Mouse (Mus musculus): ENCODE data around the gene Vmn2r38.
"Not testable (repeated sequence)": the region's sequence is repeated elsewhere in the genome, so short reads cannot be mapped to it uniquely, and the experiment has no call there.

Vmn2r38 gene

DNA sequence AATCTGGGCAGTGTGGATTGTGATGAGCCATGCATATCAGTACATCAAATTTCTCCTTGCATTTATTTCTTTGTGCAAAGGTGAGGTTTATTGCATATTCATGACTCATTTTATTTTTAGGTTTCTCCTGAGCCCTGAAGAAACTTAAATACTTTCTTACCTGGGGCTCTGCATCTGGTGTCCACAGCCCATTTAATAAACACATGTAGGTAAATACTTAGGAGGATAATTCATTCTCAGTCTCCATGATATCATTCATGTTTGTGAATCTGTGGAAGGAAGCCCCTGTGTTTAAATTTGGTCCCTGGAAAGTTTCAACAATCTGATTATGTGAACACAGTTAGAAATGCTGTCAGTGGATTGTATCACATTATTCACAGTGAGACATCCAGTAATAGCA lies at the start of gene Vmn2r38:
Gene Vmn2r38, minus strand, starts transcription at position 101 of the 400 bp plus-strand sequence.
- DNase-seq (ENCODE audit: extremely low spot score): not testable (repeated sequence)

DNA sequence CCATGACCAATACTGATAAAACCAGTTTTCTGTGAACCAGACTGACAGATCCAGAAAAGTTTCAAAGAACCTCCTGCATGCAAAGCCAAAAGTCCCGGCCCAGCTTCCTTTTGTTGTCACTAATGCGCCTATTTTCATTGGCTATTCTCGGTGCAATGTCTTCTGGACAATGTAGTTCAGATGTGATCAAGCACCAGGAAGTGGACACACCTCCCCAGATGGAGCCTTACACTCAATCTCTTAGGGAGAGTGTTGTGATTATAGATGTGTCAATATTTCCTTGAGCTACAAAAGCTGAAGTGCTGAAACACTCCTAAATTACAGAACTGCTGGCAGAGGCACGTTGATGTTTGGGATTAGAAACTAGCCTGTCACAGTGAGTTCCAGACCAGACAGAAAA lies 32.3 kb downstream of the Vmn2r38 start:
- DNase-seq (ENCODE audit: extremely low spot score): not testable (repeated sequence)

DNA sequence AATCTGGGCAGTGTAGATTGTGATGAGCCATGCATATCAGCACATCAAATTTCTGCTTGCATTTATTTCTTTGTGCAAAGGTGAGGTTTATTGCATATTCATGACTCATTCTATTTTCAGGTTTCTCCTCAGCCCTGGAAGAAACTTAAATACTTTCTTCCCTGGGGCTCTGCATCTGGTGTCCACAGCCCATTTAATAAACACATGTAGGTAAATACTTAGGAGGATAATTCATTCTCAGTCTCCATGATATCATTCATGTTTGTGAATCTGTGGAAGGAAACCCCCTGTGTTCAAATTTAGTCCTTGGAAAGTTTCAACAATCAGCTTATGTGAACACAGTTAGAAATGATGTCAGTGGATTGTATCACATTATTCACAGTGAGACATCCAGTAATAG lies 67.0 kb downstream of the Vmn2r38 start, which contains the start of gene Vmn2r39:
Gene Vmn2r39, minus strand, starts transcription at position 101 of the 400 bp plus-strand sequence.
- DNase-seq (ENCODE audit: extremely low spot score): not testable (repeated sequence)
